Mouse (Mus musculus) brain, embryonic 14.5 days (tissue): ENCODE measurements around the gene Commd1.

ENCODE experiments used
- CTCF ChIP-seq: fragments of 200-500 bp; IDR thresholded peaks from 2 replicates; pipeline ENCODE4 v1.5.1; 2012; ENCODE audit warnings: inconsistent platforms, mild to moderate bottlenecking, moderate library complexity, borderline replicate concordance; ENCODE audit not compliant: insufficient read depth, insufficient read length; ENCODE audit errors: extremely low read depth
- POLR2A ChIP-seq: fragments of 200-500 bp; IDR thresholded peaks from 2 replicates; pipeline ENCODE4 v1.6.1; 2012; ENCODE audit warnings: mild to moderate bottlenecking, inconsistent platforms, borderline replicate concordance; ENCODE audit not compliant: poor library complexity, insufficient read depth, insufficient read length, severe bottlenecking; ENCODE audit errors: extremely low read depth

- TF ChIP-seq POLR2A, result no peak
- TF ChIP-seq CTCF, result no peak
Measured at GRCm38 (mm10) chr11:22973599-22973998, 8.6 kb downstream of the Commd1 start.
